Mouse (Mus musculus) heart, postnatal 0 days (tissue): ENCODE measurements around the gene Gse1. TPM values are rescaled to one million over a fixed set of nuclear protein-coding genes. Genes with fewer than 3 reads are reported as not detected.

ENCODE experiments used
- ATAC-seq: fragments of 200-750 bp; cut with Nextera tagmentation; 2 replicates; pipeline ENCODE4 v1.8.0; 2017; ENCODE audit warnings: low read depth, moderate number of reproducible peaks, moderate library complexity; ENCODE audit not compliant: insufficient read depth
- DNase-seq: peaks from one replicate; pipeline ENCODE4 v3.0.0-alpha.2; 2016; ENCODE audit warnings: low spot score
- H3K27ac ChIP-seq: fragments of 300-500 bp; sonication (generic); 2 replicates; pipeline ENCODE4 v1.5.1; 2014; ENCODE audit warnings: low read depth, mild to moderate bottlenecking
- H3K27me3 ChIP-seq: fragments of 300-500 bp; sonication (generic); 2 replicates; pipeline ENCODE4 v1.6.1; 2014; ENCODE audit warnings: low read length, mixed read lengths; ENCODE audit not compliant: control insufficient read depth, insufficient read depth
- H3K36me3 ChIP-seq: fragments of 300-500 bp; sonication (generic); replicated peaks from 2 replicates; pipeline ENCODE4 v1.6.1; 2014; ENCODE audit warnings: low read length, mixed read lengths; ENCODE audit not compliant: control insufficient read depth, insufficient read depth
- H3K4me1 ChIP-seq: fragments of 300-500 bp; sonication (generic); 2 replicates; pipeline ENCODE4 v1.6.1; 2014; ENCODE audit warnings: antibody characterized with exemption; ENCODE audit not compliant: control insufficient read depth, insufficient read depth
- H3K4me2 ChIP-seq: fragments of 300-500 bp; sonication (generic); 2 replicates; pipeline ENCODE4 v1.6.1; 2014; ENCODE audit warnings: low read depth, mild to moderate bottlenecking, low read length, moderate library complexity
- H3K4me3 ChIP-seq: fragments of 300-500 bp; sonication (generic); 2 replicates; pipeline ENCODE4 v1.5.1; 2014; ENCODE audit warnings: low read depth, low read length
- H3K9ac ChIP-seq: fragments of 300-500 bp; sonication (generic); replicated peaks from 2 replicates; pipeline ENCODE4 v1.6.1; 2014; ENCODE audit warnings: low read depth, low read length, mixed read lengths
- H3K9me3 ChIP-seq: fragments of 300-500 bp; sonication (generic); replicated peaks from 2 replicates; pipeline ENCODE4 v1.6.1; 2016; ENCODE audit warnings: low read length; ENCODE audit not compliant: control insufficient read depth
- CTCF ChIP-seq: IDR thresholded peaks from 2 replicates; pipeline ENCODE4 v1.5.1; 2016; ENCODE audit warnings: antibody characterized with exemption, control low read depth, low read depth
- EP300 ChIP-seq: IDR thresholded peaks from 2 replicates; pipeline ENCODE4 v1.6.1; 2016; ENCODE audit warnings: antibody characterized with exemption, low read depth
- WGBS: fragments of 180-500 bp; shearing (Covaris S2); extraction: QIAGEN DNeasy Blood & Tissue Kit; methylation state at CpG from one replicate; pipeline ENCODE4 v1.1.7; 2014; 5-methylcytosine and 5-hydroxymethylcytosine counted together
- polyA plus RNA-seq: library from polyadenylated mRNA; unstranded; fragments of >200 nt; fragmentation: Nextera tagmentation; extraction: Ambion mirVana; gene quantifications from 2 replicates; pipeline ENCODE4 v1.2.1, GENCODE M21; 2015
- total RNA-seq: library from RNA; depleted of rRNA; stranded (reverse); fragments of >200 nt; gene quantifications from 2 replicates; pipeline ENCODE4 v1.2.3, GENCODE M21; 2014; ENCODE audit warnings: low replicate concordance

Gene Gse1
- total and polyA plus RNA-seq, 2 experiments from 2014 or later, result 5.4 to 18.7 TPM

DNA sequence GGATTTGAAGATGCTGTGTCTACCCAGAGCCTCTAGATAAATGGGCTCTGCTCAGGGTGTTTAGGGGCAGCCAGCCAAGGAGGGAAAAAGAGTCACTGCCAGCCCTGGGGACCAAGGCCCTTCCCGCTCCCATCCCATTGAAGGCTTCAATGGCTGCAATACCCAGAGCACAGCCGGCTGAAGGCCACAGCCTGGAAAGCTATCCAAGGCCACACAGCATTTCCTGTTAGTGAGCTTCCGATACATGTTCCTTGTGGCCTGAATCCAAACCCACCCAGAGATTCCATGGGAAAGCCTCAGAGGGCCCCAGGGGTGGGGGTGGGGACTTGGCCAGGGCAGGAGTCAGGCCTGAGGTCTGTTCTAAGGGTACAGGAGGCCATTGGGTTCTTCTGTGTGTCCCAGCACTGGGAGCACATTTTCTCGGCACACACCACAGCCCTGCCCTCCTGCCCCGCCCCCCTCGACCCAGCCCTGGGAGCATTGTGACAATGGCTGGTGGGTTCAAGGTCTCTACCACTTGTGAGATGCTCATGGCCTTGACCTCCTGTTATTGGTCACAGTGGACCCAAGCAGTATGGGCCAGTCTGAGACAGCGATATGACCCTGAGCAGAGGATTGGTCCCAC, 23.4 kb upstream of the Gse1 start:
- ATAC-seq, result peak; percentile 43; the same call in 1 of the 2 replicates
- Histone ChIP-seq H3K9ac (0 out of 2 replicates have a peak overlapping the region, but pooled peaks have one; percentile 15), H3K4me1 (peaks cover 9% of the 10 kb centered on the region; the same call in 1 of the 2 replicates), H3K4me2 (no peak overlapping the region), H3K4me3 (no peak overlapping the region), H3K27me3 (no peaks in the 10 kb centered on the region), H3K9me3 (peaks cover under 1% of the 10 kb centered on the region; the same call in 1 of the 2 replicates), H3K36me3 (no peaks in the 10 kb centered on the region), H3K27ac (peak overlapping the region; percentile 48)
- DNase-seq, result peak; percentile 72
- 57% methylated on average over 7 of the region's 7 CpGs for WGBS
- TF ChIP-seq EP300, result peak; percentile 54; the same call in 1 of the 2 replicates
- TF ChIP-seq CTCF, result no peak

DNA sequence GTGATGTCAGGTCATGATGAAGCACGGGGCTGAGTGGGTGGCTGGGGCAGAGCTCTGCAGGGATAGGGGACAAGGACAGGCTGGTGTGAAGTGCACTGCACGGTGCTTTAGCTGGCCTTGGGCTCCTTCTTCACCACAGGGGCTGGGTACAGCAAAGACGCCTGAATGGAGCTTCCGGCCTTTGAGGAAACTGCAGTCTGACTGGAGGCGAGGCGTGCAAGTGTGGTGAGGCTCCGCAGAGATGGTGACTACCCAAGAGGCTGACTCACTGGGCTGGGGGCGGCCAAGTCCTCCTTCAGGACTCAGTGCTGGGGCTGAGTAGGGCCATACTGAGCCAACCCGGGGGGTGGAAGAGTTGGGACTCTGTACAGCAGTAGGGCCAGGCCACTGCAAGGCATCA, 22.3 kb upstream of the Gse1 start:
- no peaks in the 10 kb centered on the region for H3K9me3 ChIP-seq
- ATAC-seq (no peak), DNase-seq (no peak)
- no peak overlapping the region for H3K4me3 ChIP-seq
- no peak overlapping the region for H3K4me2 ChIP-seq
- WGBS, result 81% methylated on average over 9 of the region's 9 CpGs
- H3K9ac ChIP-seq, result no peak overlapping the region
- no peak overlapping the region for H3K27ac ChIP-seq
- TF ChIP-seq CTCF, result no peak
- no peak for TF ChIP-seq EP300
- no peaks in the 10 kb centered on the region for H3K27me3 ChIP-seq
- no peaks in the 10 kb centered on the region for H3K36me3 ChIP-seq
- peaks cover 16% of the 10 kb centered on the region; the same call in 1 of the 2 replicates for H3K4me1 ChIP-seq

DNA sequence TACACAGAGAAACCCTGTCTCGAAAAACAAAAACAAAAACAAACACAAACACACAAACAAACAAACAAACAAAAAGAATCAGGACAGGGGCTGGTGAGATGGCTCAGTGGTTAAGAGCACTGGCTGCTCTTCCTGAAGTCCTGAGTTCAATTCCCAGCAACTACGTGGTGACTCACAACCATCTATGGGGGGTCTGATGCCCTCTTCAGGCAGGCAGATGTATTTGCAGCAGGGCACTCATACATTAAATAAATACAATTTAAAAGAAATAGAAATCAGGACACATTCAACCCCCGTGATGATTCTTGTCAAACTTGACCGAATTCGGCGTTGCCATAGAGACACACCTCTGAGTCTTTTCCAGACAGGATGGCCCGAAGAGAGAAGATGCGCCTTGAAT, 20.9 kb upstream of the Gse1 start:
- Histone ChIP-seq H3K9me3 (no peaks in the 10 kb centered on the region), H3K4me3 (no peak overlapping the region), H3K9ac (no peak overlapping the region), H3K4me2 (no peak overlapping the region), H3K4me1 (peaks cover 22% of the 10 kb centered on the region), H3K36me3 (no peaks in the 10 kb centered on the region), H3K27ac (no peak overlapping the region), H3K27me3 (no peaks in the 10 kb centered on the region)
- ATAC-seq (no peak), DNase-seq (no peak)
- WGBS, result 90% methylated on average over 8 of the region's 8 CpGs
- TF ChIP-seq CTCF, result no peak
- TF ChIP-seq EP300, result no peak

DNA sequence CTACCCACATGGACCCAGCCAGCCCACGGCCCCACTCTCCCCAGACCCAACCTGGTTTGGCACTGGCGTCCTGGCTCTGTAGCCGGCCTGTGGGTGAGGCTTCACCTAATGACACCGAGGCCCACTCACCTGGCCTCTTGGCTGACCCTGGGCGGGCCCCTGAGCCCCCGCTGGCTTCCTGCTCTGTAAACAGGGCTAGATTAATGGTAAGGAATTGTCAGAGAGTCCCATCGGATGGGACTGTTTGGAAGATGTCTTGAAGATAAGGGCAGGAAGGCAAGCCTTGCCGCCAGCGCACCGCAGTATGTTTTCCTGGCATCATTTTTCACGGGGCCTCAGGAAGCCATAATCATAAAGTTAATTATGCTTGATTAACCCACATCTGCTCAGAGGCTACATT, 20.1 kb upstream of the Gse1 start:
- no peak overlapping the region for H3K4me3 ChIP-seq
- 66% methylated on average over 11 of the region's 11 CpGs for WGBS
- H3K27me3 ChIP-seq, result no peaks in the 10 kb centered on the region
- TF ChIP-seq EP300 (no peak), CTCF (no peak)
- H3K36me3 ChIP-seq, result no peaks in the 10 kb centered on the region
- ATAC-seq (no peak), DNase-seq (no peak)
- no peak overlapping the region for H3K4me2 ChIP-seq
- no peak overlapping the region for H3K27ac ChIP-seq
- H3K4me1 ChIP-seq, result peaks cover 22% of the 10 kb centered on the region
- no peaks in the 10 kb centered on the region for H3K9me3 ChIP-seq
- no peak overlapping the region for H3K9ac ChIP-seq

DNA sequence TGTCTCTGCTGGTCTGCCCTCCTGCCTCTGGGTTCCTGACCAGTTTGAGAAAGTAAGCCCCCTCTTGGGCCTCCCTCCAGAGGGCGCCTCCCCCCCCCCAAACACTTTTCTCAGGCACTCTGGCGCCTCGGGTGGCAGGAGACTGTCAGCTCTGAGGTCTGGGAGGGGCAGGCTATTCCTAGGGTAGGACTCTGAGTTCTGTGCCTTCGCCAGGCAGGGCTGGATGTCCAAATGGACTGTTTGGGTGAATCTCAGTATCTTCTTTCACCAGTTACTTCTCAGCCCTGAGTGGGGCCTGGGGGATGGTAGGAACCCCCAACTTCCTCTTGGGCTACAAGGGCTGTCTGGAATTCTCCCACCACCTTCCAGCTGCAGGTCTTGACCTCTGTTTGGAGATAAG, 16.9 kb upstream of the Gse1 start:
- Histone ChIP-seq H3K9me3 (no peaks in the 10 kb centered on the region), H3K27me3 (no peaks in the 10 kb centered on the region), H3K36me3 (no peaks in the 10 kb centered on the region), H3K27ac (no peak overlapping the region), H3K9ac (no peak overlapping the region), H3K4me1 (peaks cover 25% of the 10 kb centered on the region), H3K4me3 (no peak overlapping the region), H3K4me2 (no peak overlapping the region)
- WGBS, result 17% methylated on average over 3 of the region's 4 CpGs
- ATAC-seq (no peak), DNase-seq (peak; percentile 17)
- peak; percentile 56 for TF ChIP-seq CTCF
- TF ChIP-seq EP300, result no peak

DNA sequence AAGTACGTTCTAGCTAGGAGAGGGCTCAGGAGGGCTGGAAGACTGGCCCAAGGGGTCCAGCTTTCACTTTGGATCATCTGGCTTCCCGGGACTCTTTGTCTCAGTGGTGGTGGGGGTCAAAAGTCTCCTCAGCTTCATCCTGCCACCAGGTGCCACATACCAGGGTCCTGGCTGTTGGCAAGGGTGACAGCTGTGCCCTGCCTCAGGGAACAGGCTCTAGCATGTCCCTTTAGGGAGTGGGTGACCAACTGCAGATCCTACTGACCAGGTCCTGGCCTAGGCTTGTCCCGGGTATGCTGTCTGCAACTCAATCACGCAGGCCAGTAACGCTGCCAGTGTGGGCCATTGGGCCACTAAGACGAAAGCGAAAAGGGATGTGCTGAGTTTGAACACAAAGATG, 15.7 kb upstream of the Gse1 start:
- no peak for DNase-seq
- H3K27ac ChIP-seq, result no peak overlapping the region
- H3K9ac ChIP-seq, result no peak overlapping the region
- TF ChIP-seq CTCF (no peak), EP300 (no peak)
- no peaks in the 10 kb centered on the region for H3K9me3 ChIP-seq
- H3K4me3 ChIP-seq, result no peak overlapping the region
- H3K4me2 ChIP-seq, result no peak overlapping the region
- H3K36me3 ChIP-seq, result no peaks in the 10 kb centered on the region
- ATAC-seq, result no peak
- H3K4me1 ChIP-seq, result peaks cover 27% of the 10 kb centered on the region
- WGBS, result 90% methylated on average over 7 of the region's 7 CpGs
- H3K27me3 ChIP-seq, result no peaks in the 10 kb centered on the region
